Mouse (Mus musculus): ENCODE data around the gene Glod4.

Glod4 gene

GRCm38 (mm10) chr11:76150980-76151379, 92.5 kb downstream of the Glod4 start:
- no peak for DNase-seq (ENCODE audit: extremely low spot score, low read depth, low spot score)

DNA sequence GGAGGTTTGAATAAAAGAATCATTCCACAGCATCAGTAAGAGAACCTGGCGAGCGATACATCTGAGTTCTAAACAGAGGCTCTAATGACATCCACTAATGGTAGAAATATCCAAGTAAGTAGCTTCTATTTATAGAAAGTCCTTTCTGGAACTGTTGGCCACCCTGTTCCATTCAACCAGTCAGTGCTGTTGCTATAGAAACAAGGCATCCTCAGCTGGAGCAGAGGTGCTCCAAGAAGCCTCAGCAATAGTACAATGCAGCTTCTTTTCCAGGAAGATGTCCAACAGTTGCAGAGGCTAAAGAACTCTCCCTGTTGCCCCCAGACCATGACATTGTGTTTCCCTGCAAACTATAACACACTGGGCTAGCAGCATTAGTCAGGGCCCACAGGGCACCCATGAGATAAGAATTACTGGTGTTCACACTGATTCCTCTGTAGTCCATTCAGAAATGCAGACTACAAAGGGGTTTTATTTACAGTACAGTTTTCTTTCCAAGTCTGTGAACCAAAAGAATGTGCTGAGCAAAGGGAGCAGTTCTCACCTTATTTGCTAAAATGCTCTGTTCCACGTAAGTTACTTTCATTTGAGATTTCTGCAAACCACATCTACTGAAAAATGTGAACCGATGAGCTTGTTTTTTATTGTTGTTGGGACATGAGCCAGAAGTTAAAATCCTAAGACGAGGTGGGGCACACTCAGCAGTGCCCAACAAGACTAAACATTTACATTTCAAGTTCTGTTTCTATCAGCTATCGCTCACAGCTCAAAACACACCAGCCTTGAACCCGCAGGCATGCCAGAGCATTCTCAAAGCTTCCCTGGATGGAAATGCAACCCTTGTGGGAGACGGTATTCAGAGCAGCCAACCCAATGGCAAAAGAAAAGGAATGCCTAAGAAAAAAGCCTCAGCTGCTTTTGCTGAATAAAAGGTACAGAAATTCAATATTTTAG, 95.2 kb downstream of the Glod4 start:
- DNase-seq (ENCODE audit: extremely low spot score, low read depth, low spot score), result no peak

DNA sequence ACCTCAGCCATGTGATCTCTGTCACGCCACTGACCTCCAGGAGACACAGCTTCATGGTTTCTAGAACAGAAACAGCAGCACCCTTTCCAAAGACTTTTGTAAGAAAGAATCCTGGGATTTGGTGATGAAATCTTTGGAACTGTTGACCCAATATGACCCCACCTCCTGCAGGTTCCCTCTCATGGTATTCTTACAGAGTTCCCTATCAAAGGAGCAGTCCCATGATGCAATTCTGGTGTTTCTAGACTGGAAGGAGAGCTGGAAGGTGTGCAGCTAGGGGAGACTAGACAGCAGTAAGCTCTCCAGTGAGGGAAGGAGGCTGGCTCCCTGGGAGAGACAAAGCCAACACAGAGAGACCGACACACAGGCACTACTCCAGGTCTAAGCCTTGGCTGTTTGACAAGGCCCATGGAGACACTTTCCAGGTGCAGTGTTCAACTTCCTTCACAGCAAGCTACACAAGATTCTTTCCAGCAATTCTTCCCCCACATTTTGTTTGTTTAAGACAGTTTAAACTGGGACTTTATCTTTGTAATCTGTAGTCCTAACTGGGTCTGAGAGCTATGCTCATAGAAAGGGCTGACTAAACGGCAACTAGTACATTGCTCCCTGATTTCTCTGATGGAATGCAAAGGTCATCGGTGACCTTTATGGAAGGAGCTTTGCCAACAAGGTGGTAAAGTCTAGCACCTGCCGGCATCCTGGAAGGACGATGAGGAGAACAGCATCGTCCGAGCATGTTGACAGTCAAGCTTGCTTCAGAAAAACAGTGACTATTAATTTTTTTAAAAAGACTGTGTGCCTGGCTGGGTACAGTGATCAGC, 97.1 kb downstream of the Glod4 start:
- DNase-seq (ENCODE audit: extremely low spot score, low read depth, low spot score), result no peak

DNA sequence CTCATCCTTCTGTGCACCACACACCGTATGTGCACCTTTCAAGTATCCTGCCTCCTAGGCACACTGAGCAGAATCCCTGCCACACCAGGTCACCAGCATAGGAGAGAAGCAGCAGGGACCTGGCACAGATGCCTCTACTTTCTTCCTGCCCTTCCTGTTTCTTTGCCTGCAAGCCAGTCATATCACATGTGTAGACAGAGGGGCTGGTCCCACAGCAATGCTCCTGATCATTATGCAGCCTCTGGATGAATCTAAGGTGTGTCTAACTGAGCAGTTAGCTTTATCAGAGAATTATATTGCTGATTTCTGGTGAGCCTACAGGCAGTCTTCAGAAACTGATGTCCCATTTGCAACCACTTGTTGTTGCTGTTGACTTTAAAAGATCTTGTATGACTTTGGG, 98.4 kb downstream of the Glod4 start:
- no peak for DNase-seq (ENCODE audit: extremely low spot score, low read depth, low spot score)

DNA sequence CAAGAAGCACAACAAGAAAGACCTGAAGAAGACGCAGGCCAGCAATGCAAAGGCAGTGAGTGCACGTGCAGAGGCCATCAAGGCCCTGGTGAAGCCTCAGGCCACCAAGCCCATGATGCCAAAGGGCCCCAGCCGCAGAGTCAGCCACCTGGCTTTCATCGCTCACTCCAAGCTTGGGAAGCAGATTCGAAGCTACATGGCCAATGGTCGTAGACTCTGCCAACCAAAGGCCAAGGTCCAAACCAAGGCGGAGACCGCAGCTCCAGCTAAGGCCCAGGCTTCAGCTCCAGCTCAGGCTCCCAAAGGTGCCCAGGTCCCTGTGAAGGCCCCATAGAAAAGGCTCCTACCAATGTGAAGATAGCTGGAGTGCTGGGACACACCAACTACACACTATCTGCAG, 99.1 kb downstream of the Glod4 start:
- DNase-seq (ENCODE audit: extremely low spot score, low read depth, low spot score), result no peak

DNA sequence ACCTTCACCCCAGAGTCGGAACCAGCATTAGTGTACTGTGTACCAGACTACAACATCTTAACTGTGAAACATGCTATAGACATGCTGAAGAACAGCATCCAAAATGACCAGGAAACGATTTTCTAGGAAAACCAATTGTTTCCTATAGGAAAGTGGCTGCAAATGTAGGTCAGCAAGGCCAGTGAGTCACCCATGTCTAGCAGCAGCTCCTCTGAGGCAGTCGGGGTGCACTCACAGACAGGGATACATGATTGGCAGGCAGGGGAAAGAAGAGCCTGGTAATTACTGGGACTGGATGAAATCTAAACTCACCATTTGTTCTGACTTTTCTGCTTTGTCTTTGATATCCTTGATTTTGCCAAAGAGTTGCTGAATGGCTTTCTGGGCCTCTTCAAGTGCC, 105.5 kb downstream of the Glod4 start:
- DNase-seq (ENCODE audit: extremely low spot score, low read depth, low spot score), result no peak

GRCm38 (mm10) chr11:76135641-76136437, 107.7 kb downstream of the Glod4 start:
- no peak for DNase-seq (ENCODE audit: extremely low spot score, low read depth, low spot score)

DNA sequence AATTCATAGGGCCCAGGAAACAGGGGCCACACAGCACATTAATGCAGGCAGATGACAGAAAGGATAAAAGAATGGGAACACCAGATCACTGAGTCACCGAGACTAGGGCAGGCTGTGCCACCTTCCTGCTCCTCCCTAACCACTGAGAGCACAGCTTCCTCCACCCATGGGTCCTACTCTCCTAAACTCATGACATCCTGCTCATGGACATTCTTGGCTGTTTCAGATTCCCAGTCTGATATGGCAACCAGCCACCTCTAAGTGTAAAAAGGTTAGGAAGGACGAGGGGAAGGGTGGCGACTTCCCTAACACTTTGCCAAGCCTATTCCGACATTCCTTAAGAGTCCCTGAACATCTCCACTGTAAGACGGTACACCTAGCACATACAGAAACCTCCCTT, 112.7 kb downstream of the Glod4 start:
- no peak for DNase-seq (ENCODE audit: extremely low spot score, low read depth, low spot score)

DNA sequence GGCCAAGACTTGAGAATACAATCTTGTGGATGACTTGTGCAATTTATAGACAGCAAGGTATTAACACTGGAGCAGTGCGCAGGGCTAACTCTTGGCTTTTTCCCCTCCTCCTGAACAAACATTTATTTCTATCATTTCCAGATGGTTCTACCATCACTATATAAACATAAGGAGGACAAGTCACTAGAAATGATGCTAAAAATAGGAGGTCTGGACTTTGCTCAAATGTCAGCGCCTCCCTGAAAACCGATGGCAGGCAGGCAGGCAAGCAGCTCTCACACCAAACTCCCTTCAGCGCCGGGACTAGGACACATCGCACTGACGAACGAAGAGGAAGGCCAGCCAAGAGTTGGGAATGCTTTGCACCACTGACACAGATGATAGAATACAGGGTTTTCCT, 118.1 kb downstream of the Glod4 start:
- no peak for DNase-seq (ENCODE audit: extremely low spot score, low read depth, low spot score)

GRCm38 (mm10) chr11:76123517-76123916, 120.0 kb downstream of the Glod4 start:
- no peak for DNase-seq (ENCODE audit: extremely low spot score, low read depth, low spot score)

GRCm38 (mm10) chr11:76122571-76122970, 121.0 kb downstream of the Glod4 start:
- no peak for DNase-seq (ENCODE audit: extremely low spot score, low read depth, low spot score)

GRCm38 (mm10) chr11:76121086-76121485, 122.4 kb downstream of the Glod4 start:
- DNase-seq (ENCODE audit: extremely low spot score, low read depth, low spot score), result no peak

- no peak for DNase-seq (ENCODE audit: extremely low spot score, low read depth, low spot score)
These were observed 123.1 kb downstream of the Glod4 start for GRCm38 (mm10) chr11:76120407-76120901.

- DNase-seq (ENCODE audit: extremely low spot score, low read depth, low spot score), result no peak
These were observed 133.1 kb downstream of the Glod4 start for GRCm38 (mm10) chr11:76110416-76110815.

GRCm38 (mm10) chr11:76106551-76107496, 136.7 kb downstream of the Glod4 start:
- DNase-seq (ENCODE audit: extremely low spot score, low read depth, low spot score), result no peak

GRCm38 (mm10) chr11:76101154-76101553, 142.4 kb downstream of the Glod4 start:
- no peak for DNase-seq (ENCODE audit: extremely low spot score, low read depth, low spot score)

- no peak for DNase-seq (ENCODE audit: extremely low spot score, low read depth, low spot score)
These were observed 144.1 kb downstream of the Glod4 start for GRCm38 (mm10) chr11:76099193-76099975.

- DNase-seq (ENCODE audit: extremely low spot score, low read depth, low spot score), result no peak
These were observed 149.9 kb downstream of the Glod4 start for GRCm38 (mm10) chr11:76093610-76094009.

DNA sequence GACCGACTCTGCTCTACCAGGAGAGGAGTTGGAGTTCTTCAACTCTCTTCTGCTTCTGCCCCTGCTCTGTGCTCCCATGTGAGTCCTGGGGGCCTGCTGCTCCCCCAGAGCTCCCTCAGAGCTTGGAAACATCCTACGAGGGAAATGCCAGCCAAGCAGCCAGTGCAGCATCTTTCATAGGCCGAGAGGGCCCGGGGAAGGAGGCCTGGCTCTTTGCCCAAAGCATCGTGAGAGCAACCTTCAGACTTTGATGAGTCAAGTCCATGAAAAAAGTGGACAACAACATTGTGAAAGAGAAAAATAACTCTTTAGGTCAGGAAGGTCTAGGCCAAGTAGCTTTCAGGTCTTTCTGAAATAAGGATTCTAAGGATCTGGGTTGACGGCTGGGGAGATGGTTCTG, 153.7 kb downstream of the Glod4 start:
- no peak for DNase-seq (ENCODE audit: extremely low spot score, low read depth, low spot score)

Data from hindlimb bud, embryonic 11.5 days (tissue).